Mouse (Mus musculus): Measurements from ENCODE around the gene Pkib. TPM values are rescaled to one million over a fixed set of nuclear protein-coding genes. Genes with fewer than 3 reads are reported as not detected.

The Pkib gene
- polyA plus RNA-seq, 1 experiment from 2014 or later, result 2.6 TPM

GRCm38 (mm10) chr10:57758999-57759398, 127.2 kb downstream of the Pkib start:
- Histone ChIP-seq H3K4me1 (ENCODE audit: insufficient read depth) (no peaks in the 10 kb centered on the region), H3K27me3 (ENCODE audit: insufficient read depth, low read length) (no peaks in the 10 kb centered on the region), H3K4me3 (ENCODE audit: low read depth, low read length) (no peak overlapping the region), H3K36me3 (replicated peaks; ENCODE audit: insufficient read depth, low read length) (no peaks in the 10 kb centered on the region), H3K9me3 (ENCODE audit: low read length) (no peaks in the 10 kb centered on the region), H3K27ac (ENCODE audit: low read depth) (no peak overlapping the region), H3K9ac (replicated peaks) (no peak overlapping the region), H3K4me2 (ENCODE audit: low read depth, low read length) (no peak overlapping the region)
- ATAC-seq (no peak), DNase-seq (no peak)
- 66% methylated on average over 2 of the region's 2 CpGs for WGBS (ENCODE audit: insufficient replicate concordance)
- no peak for TF ChIP-seq EP300 (IDR thresholded peaks at IDR 0.05; ENCODE audit: low read depth)
- no peak for TF ChIP-seq CTCF (IDR thresholded peaks at IDR 0.05; ENCODE audit: low read depth)

GRCm38 (mm10) chr10:57760694-57761093, 128.9 kb downstream of the Pkib start:
- H3K4me2 ChIP-seq (ENCODE audit: low read depth, low read length), result no peak overlapping the region
- TF ChIP-seq CTCF (IDR thresholded peaks at IDR 0.05; ENCODE audit: low read depth) (no peak), EP300 (IDR thresholded peaks at IDR 0.05; ENCODE audit: low read depth) (no peak)
- DNase-seq, result no peak
- H3K4me3 ChIP-seq (ENCODE audit: low read depth, low read length), result no peak overlapping the region
- H3K4me1 ChIP-seq (ENCODE audit: insufficient read depth), result no peaks in the 10 kb centered on the region
- H3K36me3 ChIP-seq (replicated peaks; ENCODE audit: insufficient read depth, low read length), result no peaks in the 10 kb centered on the region
- no peak overlapping the region for H3K9ac ChIP-seq (replicated peaks)
- no peak for ATAC-seq
- 46% methylated on average over 3 of the region's 3 CpGs for WGBS (ENCODE audit: insufficient replicate concordance)
- no peak overlapping the region for H3K27ac ChIP-seq (ENCODE audit: low read depth)
- no peaks in the 10 kb centered on the region for H3K9me3 ChIP-seq (ENCODE audit: low read length)
- no peaks in the 10 kb centered on the region for H3K27me3 ChIP-seq (ENCODE audit: insufficient read depth, low read length)

- Histone ChIP-seq H3K27me3 (ENCODE audit: insufficient read depth, low read length) (no peaks in the 10 kb centered on the region), H3K36me3 (replicated peaks; ENCODE audit: insufficient read depth, low read length) (no peaks in the 10 kb centered on the region), H3K9me3 (ENCODE audit: low read length) (no peaks in the 10 kb centered on the region), H3K4me2 (ENCODE audit: low read depth, low read length) (no peak overlapping the region), H3K9ac (replicated peaks) (no peak overlapping the region), H3K27ac (ENCODE audit: low read depth) (no peak overlapping the region), H3K4me3 (ENCODE audit: low read depth, low read length) (no peak overlapping the region), H3K4me1 (ENCODE audit: insufficient read depth) (no peaks in the 10 kb centered on the region)
- TF ChIP-seq CTCF (IDR thresholded peaks at IDR 0.05; ENCODE audit: low read depth) (no peak), EP300 (IDR thresholded peaks at IDR 0.05; ENCODE audit: low read depth) (0 out of 2 replicates have a peak, but pooled peaks have one; percentile 49)
- ATAC-seq (peak; percentile 97), DNase-seq (no peak)
- 27% methylated on average over 1 of the region's 1 CpGs for WGBS (ENCODE audit: insufficient replicate concordance)
Observed at GRCm38 (mm10) chr10:57763044-57763443, 131.3 kb downstream of the Pkib start.

GRCm38 (mm10) chr10:57783289-57784130, 151.7 kb downstream of the Pkib start:
- 50% methylated on average over 12 of the region's 13 CpGs for WGBS (ENCODE audit: insufficient replicate concordance)

GRCm38 (mm10) chr10:57784131-57784875, 152.5 kb downstream of the Pkib start:
- ATAC-seq (no peak), DNase-seq (peak; percentile 56)
- Histone ChIP-seq H3K27ac (ENCODE audit: low read depth) (no peak overlapping the region), H3K9ac (replicated peaks) (no peak overlapping the region), H3K4me1 (ENCODE audit: insufficient read depth) (no peaks in the 10 kb centered on the region), H3K36me3 (replicated peaks; ENCODE audit: insufficient read depth, low read length) (no peaks in the 10 kb centered on the region), H3K4me3 (ENCODE audit: low read depth, low read length) (no peak overlapping the region), H3K27me3 (ENCODE audit: insufficient read depth, low read length) (no peaks in the 10 kb centered on the region), H3K9me3 (ENCODE audit: low read length) (no peaks in the 10 kb centered on the region), H3K4me2 (ENCODE audit: low read depth, low read length) (peak overlapping the region; percentile 3; the same call in 1 of the 2 replicates)
- TF ChIP-seq CTCF (IDR thresholded peaks at IDR 0.05; ENCODE audit: low read depth) (no peak), EP300 (IDR thresholded peaks at IDR 0.05; ENCODE audit: low read depth) (no peak)
- WGBS (ENCODE audit: insufficient replicate concordance), result 32% methylated on average over 7 of the region's 7 CpGs

More at GRCm38 (mm10) chr10:57783289-57784130, 151.7 kb downstream of the Pkib start:
- Histone ChIP-seq H3K36me3 (replicated peaks; ENCODE audit: insufficient read depth, low read length) (no peaks in the 10 kb centered on the region), H3K27me3 (ENCODE audit: insufficient read depth, low read length) (no peaks in the 10 kb centered on the region), H3K9ac (replicated peaks) (no peak overlapping the region), H3K27ac (ENCODE audit: low read depth) (no peak overlapping the region), H3K4me1 (ENCODE audit: insufficient read depth) (no peaks in the 10 kb centered on the region), H3K4me2 (ENCODE audit: low read depth, low read length) (no peak overlapping the region), H3K4me3 (ENCODE audit: low read depth, low read length) (no peak overlapping the region), H3K9me3 (ENCODE audit: low read length) (no peaks in the 10 kb centered on the region)
- DNase-seq (no peak), ATAC-seq (no peak)
- no peak for TF ChIP-seq CTCF (IDR thresholded peaks at IDR 0.05; ENCODE audit: low read depth)
- TF ChIP-seq EP300 (IDR thresholded peaks at IDR 0.05; ENCODE audit: low read depth), result no peak

- Histone ChIP-seq H3K4me1 (ENCODE audit: insufficient read depth) (no peaks in the 10 kb centered on the region), H3K4me2 (ENCODE audit: low read depth, low read length) (peak within 1 kb of the TSS; percentile 3; the same call in 1 of the 2 replicates), H3K36me3 (replicated peaks; ENCODE audit: insufficient read depth, low read length) (no peaks in the 10 kb centered on the region), H3K9ac (replicated peaks) (no peak within 1 kb of the TSS), H3K27ac (ENCODE audit: low read depth) (no peak within 1 kb of the TSS), H3K4me3 (ENCODE audit: low read depth, low read length) (no peak within 1 kb of the TSS), H3K9me3 (ENCODE audit: low read length) (no peaks in the 10 kb centered on the region), H3K27me3 (ENCODE audit: insufficient read depth, low read length) (no peaks in the 10 kb centered on the region)
- DNase-seq (no peak), ATAC-seq (no peak)
- TF ChIP-seq EP300 (IDR thresholded peaks at IDR 0.05; ENCODE audit: low read depth), result no peak
- TF ChIP-seq CTCF (IDR thresholded peaks at IDR 0.05; ENCODE audit: low read depth), result no peak
- 43% methylated on average over 7 of the region's 7 CpGs for WGBS (ENCODE audit: insufficient replicate concordance)
Observed at GRCm38 (mm10) chr10:57784876-57785150, 153.0 kb downstream of the Pkib start, which contains the start of gene Fabp7. TSS of gene Fabp7 (plus strand) at chr10:57784881.

All from liver, postnatal 0 days (tissue).